Mouse (Mus musculus) hindbrain, embryonic 11.5 days (tissue): ENCODE results near the gene Rps19. TPM values are rescaled to one million over a fixed set of nuclear protein-coding genes. Genes with fewer than 3 reads are reported as not detected.

Experiments used
- polyA plus RNA-seq: library from polyadenylated mRNA; unstranded; fragments of >200 nt; fragmentation: Nextera tagmentation; extraction: Ambion mirVana; gene quantifications from 2 replicates; pipeline ENCODE4 v1.2.1, GENCODE M21; 2014

The Rps19 gene
- polyA plus RNA-seq, 1 experiment from 2014 or later: 1,792 TPM

Other genes with a start within 250 kb of the Rps19 start
- 0.73 and 1.6 TPM in 2 replicates for gene Lypd3, start 247.8 kb upstream of the Rps19 start, polyA plus RNA-seq
- gene Tex101, start 207.7 kb upstream of the Rps19 start, polyA plus RNA-seq: not detected in 2 replicates
- not detected in 2 replicates for gene BC049730, start 175.1 kb upstream of the Rps19 start, polyA plus RNA-seq
- gene Gm4763, start 157.5 kb upstream of the Rps19 start, polyA plus RNA-seq: not detected in 2 replicates
- not detected in 2 replicates for gene Cd177, start 124.1 kb upstream of the Rps19 start, polyA plus RNA-seq
- not detected in 2 replicates for gene Ceacam10, start 107.2 kb upstream of the Rps19 start, polyA plus RNA-seq
- gene Gm9844, start 22.2 kb upstream of the Rps19 start, polyA plus RNA-seq: 20.9 and 23.6 TPM in 2 replicates
- gene Lypd4, start 14.4 kb upstream of the Rps19 start, polyA plus RNA-seq: not detected in 2 replicates
- gene Dmrtc2, start 14.3 kb upstream of the Rps19 start, polyA plus RNA-seq: 0.14 TPM in 1 of 2 replicates, not detected in the other
- gene Cd79a, start 13.0 kb downstream of the Rps19 start, polyA plus RNA-seq: 0.39 TPM in 1 of 2 replicates, not detected in the other
- 43.0 and 46.4 TPM in 2 replicates for gene Arhgef1, start 18.5 kb downstream of the Rps19 start, polyA plus RNA-seq
- 4.7 and 6.1 TPM in 2 replicates for gene Gm4881, start 60.1 kb downstream of the Rps19 start, polyA plus RNA-seq
- gene Rabac1, start 88.4 kb downstream of the Rps19 start, polyA plus RNA-seq: 122 and 129 TPM in 2 replicates
- 40.1 and 48.8 TPM in 2 replicates for gene Atp1a3, start 121.6 kb downstream of the Rps19 start, polyA plus RNA-seq
- 8.9 and 14.4 TPM in 2 replicates for gene Grik5, start 188.0 kb downstream of the Rps19 start, polyA plus RNA-seq
- 17.9 and 19.9 TPM in 2 replicates for gene Zfp574, start 188.2 kb downstream of the Rps19 start, polyA plus RNA-seq